Mouse (Mus musculus) liver, embryonic 13.5 days (tissue): ENCODE data around the gene Renbp. TPM values are rescaled to one million over a fixed set of nuclear protein-coding genes. Genes with fewer than 3 reads are reported as not detected.

ENCODE experiments used
- ATAC-seq: fragments of 200-750 bp; cut with Nextera tagmentation; 2 replicates; pipeline ENCODE4 v1.8.0; 2017; ENCODE audit warnings: low read depth, mild to moderate bottlenecking, moderate number of reproducible peaks, moderate library complexity
- DNase-seq: peaks from one replicate; pipeline ENCODE4 v3.0.0; 2022
- H3K27ac ChIP-seq: fragments of 300-500 bp; sonication (generic); 2 replicates; pipeline ENCODE4 v1.5.1; 2015; ENCODE audit warnings: moderate library complexity, mild to moderate bottlenecking, inconsistent platforms
- H3K27me3 ChIP-seq: fragments of 300-500 bp; sonication (generic); 2 replicates; pipeline ENCODE4 v1.6.1; 2015; ENCODE audit warnings: mild to moderate bottlenecking, inconsistent platforms
- H3K36me3 ChIP-seq: fragments of 300-500 bp; sonication (generic); 2 replicates; pipeline ENCODE4 v1.6.1; 2015; ENCODE audit warnings: mild to moderate bottlenecking, inconsistent platforms
- H3K4me1 ChIP-seq: fragments of 300-500 bp; sonication (generic); replicated peaks from 2 replicates; pipeline ENCODE4 v1.6.1; 2015; ENCODE audit warnings: inconsistent platforms
- H3K4me2 ChIP-seq: fragments of 300-500 bp; sonication (generic); 2 replicates; pipeline ENCODE4 v1.6.1; 2015; ENCODE audit warnings: inconsistent platforms, mild to moderate bottlenecking, moderate library complexity
- H3K4me3 ChIP-seq: fragments of 300-500 bp; sonication (generic); replicated peaks from 2 replicates; pipeline ENCODE4 v1.5.1; 2015; ENCODE audit warnings: mild to moderate bottlenecking, inconsistent platforms
- H3K9ac ChIP-seq: fragments of 300-500 bp; sonication (generic); 2 replicates; pipeline ENCODE4 v1.6.1; 2015; ENCODE audit warnings: mild to moderate bottlenecking, inconsistent platforms
- H3K9me3 ChIP-seq: fragments of 300-500 bp; sonication (generic); replicated peaks from 2 replicates; pipeline ENCODE4 v1.6.1; 2016; ENCODE audit warnings: inconsistent platforms
- WGBS: fragments of 180-500 bp; shearing (Covaris S2); methylation state at CpG from one replicate; pipeline ENCODE4 v1.1.7; 2015; ENCODE audit not compliant: insufficient replicate concordance; 5-methylcytosine and 5-hydroxymethylcytosine counted together
- polyA plus RNA-seq: library from polyadenylated mRNA; unstranded; fragments of >200 nt; fragmentation: Nextera tagmentation; extraction: Ambion mirVana; gene quantifications from 2 replicates; pipeline ENCODE4 v1.2.1, GENCODE M21; 2015

Gene Renbp
- polyA plus RNA-seq, 1 experiment from 2014 or later, result 17.5 TPM

DNA sequence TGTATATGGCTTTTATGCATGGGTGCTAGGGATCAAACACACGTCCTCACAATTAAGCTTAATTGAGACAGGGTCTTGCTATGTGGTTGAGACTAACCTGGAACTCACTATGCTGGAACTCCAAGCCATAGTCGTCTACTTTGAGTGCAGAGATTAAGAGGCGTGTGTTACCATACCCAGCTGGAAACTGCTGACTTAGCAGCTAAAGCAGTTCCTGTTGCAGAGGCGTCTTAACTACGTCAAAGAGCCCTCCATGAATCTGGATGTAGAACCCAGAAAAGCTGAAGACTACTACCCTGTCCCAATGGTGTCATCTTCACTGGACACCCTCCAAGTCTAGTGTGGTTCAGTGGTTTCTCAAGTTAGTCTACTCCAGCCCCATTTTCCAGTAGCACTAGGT, 12.0 kb downstream of the Renbp start:
- 74% methylated on average over 5 of the region's 5 CpGs for WGBS
- Histone ChIP-seq H3K36me3 (peaks cover 32% of the 10 kb centered on the region), H3K9ac (no peak overlapping the region), H3K4me1 (peaks cover 32% of the 10 kb centered on the region), H3K27ac (no peak overlapping the region; the same call in 1 of the 2 replicates), H3K27me3 (no peaks in the 10 kb centered on the region), H3K9me3 (no peaks in the 10 kb centered on the region), H3K4me2 (no peak overlapping the region), H3K4me3 (no peak overlapping the region)
- DNase-seq (no peak), ATAC-seq (no peak)

DNA sequence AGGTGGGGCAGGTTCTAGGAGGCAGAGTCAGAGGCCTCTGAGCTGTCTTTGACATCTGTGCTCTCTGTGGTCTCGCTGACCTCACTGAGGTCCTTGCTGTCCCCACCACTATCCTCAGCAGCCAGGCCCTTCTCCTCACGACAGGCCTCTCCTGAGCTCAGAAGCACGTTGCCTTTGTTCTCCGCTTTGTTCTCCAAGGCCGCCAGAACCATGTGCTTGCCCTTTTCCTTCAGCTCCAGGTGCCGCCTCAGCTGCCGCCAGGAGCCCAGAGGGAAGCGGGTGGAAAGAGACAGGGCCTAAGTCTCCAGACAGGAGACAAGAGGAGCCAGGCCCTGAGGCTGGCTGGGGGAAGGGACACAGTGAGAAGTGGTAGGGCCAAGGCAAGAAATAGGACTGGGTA, 13.7 kb downstream of the Renbp start:
- DNase-seq, result no peak
- ATAC-seq, result no peak
- no peak overlapping the region for H3K9ac ChIP-seq
- no peaks in the 10 kb centered on the region for H3K27me3 ChIP-seq
- WGBS, result 75% methylated on average over 8 of the region's 8 CpGs
- H3K36me3 ChIP-seq, result peaks cover 32% of the 10 kb centered on the region
- no peak overlapping the region for H3K4me2 ChIP-seq
- H3K9me3 ChIP-seq, result no peaks in the 10 kb centered on the region
- no peak overlapping the region for H3K4me3 ChIP-seq
- H3K4me1 ChIP-seq, result peaks cover 32% of the 10 kb centered on the region
- no peak overlapping the region for H3K27ac ChIP-seq

DNA sequence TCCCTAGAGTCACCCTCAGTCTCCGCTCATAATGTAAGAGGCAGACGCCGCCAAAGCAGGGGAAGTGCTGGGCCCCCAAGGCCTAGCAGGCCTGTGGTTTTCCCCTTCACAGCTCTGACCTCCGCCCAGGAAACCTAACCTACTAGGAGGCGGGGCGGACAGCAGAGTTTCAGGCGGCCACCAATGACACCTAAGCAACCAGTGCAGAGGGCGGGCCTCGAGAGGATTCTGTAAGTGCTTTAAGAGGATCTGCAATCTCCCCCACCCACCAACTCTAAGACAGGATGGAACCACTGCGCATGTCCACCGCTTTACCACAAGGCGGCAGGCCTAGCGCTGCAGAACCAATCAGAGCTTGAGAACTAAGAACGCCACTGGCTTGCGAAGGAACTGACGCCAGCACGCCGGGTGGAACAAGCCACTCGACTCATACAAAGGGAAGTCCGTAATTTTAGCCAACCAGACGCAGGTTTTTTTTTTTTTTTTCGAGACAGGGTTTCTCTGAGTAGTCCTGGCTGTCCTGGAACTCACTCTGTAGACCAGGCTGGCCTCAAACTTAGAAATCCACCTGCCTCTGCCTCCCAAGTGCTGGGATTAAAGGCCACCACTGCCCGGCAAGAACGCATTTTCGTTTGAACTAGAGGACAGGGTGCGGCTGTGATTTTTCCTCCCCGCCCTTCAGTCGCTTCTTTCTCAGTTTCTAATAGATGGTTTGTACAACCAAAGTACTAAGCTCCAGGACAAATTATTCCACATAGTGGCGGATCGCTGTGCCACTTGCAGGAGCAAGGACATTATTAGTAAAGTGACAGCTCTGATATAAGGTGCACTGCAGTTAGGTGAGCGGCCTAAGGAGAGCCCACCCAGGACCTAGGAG, 15.6 kb downstream of the Renbp start:
- Histone ChIP-seq H3K27me3 (no peaks in the 10 kb centered on the region), H3K27ac (peak overlapping the region; percentile 82), H3K4me3 (peak overlapping the region; percentile 47), H3K4me1 (peaks cover 40% of the 10 kb centered on the region), H3K9me3 (no peaks in the 10 kb centered on the region), H3K4me2 (peak overlapping the region; percentile 74), H3K36me3 (peaks cover 32% of the 10 kb centered on the region), H3K9ac (peak overlapping the region; percentile 63)
- DNase-seq (peak; percentile 89), ATAC-seq (peak; percentile 96)
- WGBS, result 23% methylated on average over 31 of the region's 31 CpGs

DNA sequence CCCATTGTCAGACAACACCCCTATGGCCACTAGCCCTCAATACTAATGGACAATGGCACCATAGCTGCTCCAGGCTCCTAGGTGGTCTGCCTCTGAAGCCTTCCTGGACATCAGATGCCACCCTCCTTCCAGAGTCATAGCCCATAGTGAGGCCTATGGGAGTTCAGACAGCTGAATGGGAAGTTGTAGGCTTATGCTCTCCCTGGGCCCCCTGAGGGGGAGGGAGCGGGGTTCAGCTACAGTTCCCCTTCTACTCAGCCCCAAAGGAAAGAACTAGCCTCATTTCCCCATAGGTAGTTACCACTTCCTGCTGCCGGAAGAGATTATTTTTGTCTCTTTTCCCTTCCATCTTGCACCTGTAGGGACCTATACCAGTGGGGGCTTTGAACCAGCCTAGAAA, 19.1 kb downstream of the Renbp start:
- peak overlapping the region; percentile 76 for H3K27ac ChIP-seq
- WGBS, result 46% methylated on average over 2 of the region's 2 CpGs
- no peak for ATAC-seq

DNA sequence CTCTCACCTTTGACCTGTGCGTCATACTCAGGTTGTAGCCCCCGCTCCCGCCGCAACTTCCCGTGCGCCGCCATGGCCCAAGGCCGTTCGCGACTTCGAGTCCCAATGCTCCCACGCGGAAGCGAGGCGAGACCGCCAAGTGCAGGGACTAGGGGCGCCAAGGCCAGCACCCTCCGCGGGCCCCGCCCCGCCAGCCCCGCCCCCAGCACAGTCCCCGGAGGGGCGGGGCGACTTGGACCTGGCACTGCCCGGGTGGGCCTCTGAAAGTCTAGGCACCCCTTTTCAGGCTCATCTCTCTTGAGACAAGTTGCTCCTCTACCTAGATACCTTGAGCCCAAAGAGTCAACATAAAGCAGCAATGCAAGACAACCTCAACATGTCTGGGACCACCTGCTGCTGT, 19.5 kb downstream of the Renbp start:
- H3K9me3 ChIP-seq, result no peaks in the 10 kb centered on the region
- H3K9ac ChIP-seq, result peak overlapping the region; percentile 69
- no peaks in the 10 kb centered on the region for H3K36me3 ChIP-seq
- H3K4me2 ChIP-seq, result peak overlapping the region; percentile 74
- peak; percentile 39 for DNase-seq
- ATAC-seq, result peak; percentile 45; the same call in 1 of the 2 replicates
- 8% methylated on average over 21 of the region's 26 CpGs for WGBS
- H3K4me3 ChIP-seq, result peak overlapping the region; percentile 53
- peaks cover 52% of the 10 kb centered on the region for H3K4me1 ChIP-seq
- H3K27me3 ChIP-seq, result no peaks in the 10 kb centered on the region
- H3K27ac ChIP-seq, result peak overlapping the region; percentile 76

More for the DNA sequence above, 19.1 kb downstream of the Renbp start:
- Histone ChIP-seq H3K27me3 (no peaks in the 10 kb centered on the region), H3K9me3 (no peaks in the 10 kb centered on the region), H3K36me3 (no peaks in the 10 kb centered on the region), H3K9ac (no peak overlapping the region), H3K4me3 (peak overlapping the region; percentile 53; the same call in 1 of the 2 replicates), H3K4me2 (peak overlapping the region; percentile 74), H3K4me1 (peaks cover 53% of the 10 kb centered on the region)
- DNase-seq, result no peak

DNA sequence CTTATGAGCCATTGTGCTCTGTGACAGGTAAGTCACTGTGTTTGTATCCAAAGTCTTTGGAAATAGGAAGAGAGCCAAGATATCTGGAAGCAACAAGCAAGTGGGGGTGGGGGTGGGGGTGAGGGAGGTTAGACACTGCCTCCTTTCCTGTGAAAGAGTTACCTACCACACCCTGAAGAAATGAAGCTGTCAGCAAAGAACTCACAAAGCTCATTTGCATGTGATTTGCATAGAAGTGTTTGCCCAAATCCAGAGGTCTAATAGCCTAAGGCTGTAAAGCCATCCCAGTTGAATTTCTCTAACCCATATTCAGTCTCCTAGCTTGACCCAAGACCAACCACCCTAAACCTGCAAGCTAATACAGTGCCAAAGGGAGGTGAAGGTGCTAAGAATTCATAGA, 20.2 kb downstream of the Renbp start:
- H3K4me3 ChIP-seq, result peak overlapping the region; percentile 53
- H3K9me3 ChIP-seq, result no peaks in the 10 kb centered on the region
- peak overlapping the region; percentile 69 for H3K9ac ChIP-seq
- no peaks in the 10 kb centered on the region for H3K36me3 ChIP-seq
- H3K27ac ChIP-seq, result peak overlapping the region; percentile 76; the same call in 1 of the 2 replicates
- peak overlapping the region; percentile 74 for H3K4me2 ChIP-seq
- ATAC-seq, result no peak
- no peak for DNase-seq
- H3K27me3 ChIP-seq, result no peaks in the 10 kb centered on the region
- H3K4me1 ChIP-seq, result peaks cover 45% of the 10 kb centered on the region

DNA sequence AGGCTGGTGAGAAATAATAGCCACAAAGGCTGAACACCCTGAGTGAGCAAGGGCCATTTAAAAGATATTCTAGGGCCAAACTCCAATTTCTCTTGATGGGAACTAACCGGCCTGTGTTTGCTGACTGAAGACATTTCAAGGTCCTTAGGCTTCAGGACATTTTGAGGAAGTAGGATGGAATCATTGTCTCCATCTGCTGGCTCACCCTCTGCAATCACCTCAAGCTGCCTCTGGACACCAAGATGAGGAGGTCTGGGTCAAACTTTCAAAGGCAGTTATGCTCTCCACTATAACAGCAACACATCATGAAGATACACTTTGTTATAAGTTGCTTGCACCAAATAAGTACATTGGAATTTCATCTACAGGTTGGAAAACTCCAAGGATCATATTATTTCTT, 20.6 kb downstream of the Renbp start:
- 14% methylated on average over 1 of the region's 1 CpGs for WGBS
- Histone ChIP-seq H3K4me2 (peak overlapping the region; percentile 74), H3K4me1 (peaks cover 44% of the 10 kb centered on the region), H3K36me3 (peaks cover 3% of the 10 kb centered on the region; the same call in 1 of the 2 replicates), H3K4me3 (0 out of 2 replicates have a peak overlapping the region, but pooled peaks have one; percentile 53), H3K9me3 (no peaks in the 10 kb centered on the region), H3K27ac (no peak overlapping the region; the same call in 1 of the 2 replicates), H3K27me3 (no peaks in the 10 kb centered on the region), H3K9ac (no peak overlapping the region)
- ATAC-seq (no peak), DNase-seq (no peak)

DNA sequence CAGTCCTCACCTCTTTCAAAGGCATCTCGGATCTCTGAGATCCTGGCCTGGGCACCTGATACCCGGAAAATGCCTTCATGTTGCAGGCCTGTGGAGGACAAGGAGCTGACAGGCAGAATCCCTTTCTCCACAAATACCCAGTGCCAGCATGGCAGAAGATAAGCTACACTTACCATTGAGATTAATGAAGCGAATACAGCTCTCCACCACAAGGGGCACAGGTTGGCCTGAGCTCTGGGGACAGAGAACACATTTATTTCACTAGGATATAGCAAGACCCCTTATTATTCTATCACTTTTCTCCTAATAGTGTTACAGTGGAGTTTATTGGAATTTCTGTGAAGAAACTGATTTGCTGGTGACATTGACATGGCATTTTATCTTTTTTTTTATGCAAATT, 32.7 kb downstream of the Renbp start:
- no peak for DNase-seq
- H3K4me3 ChIP-seq, result no peak overlapping the region
- no peak overlapping the region for H3K27ac ChIP-seq
- WGBS, result 50% methylated on average over 3 of the region's 3 CpGs
- H3K4me1 ChIP-seq, result no peaks in the 10 kb centered on the region
- ATAC-seq, result no peak
- H3K27me3 ChIP-seq, result no peaks in the 10 kb centered on the region
- no peak overlapping the region for H3K4me2 ChIP-seq
- H3K9me3 ChIP-seq, result no peaks in the 10 kb centered on the region
- H3K9ac ChIP-seq, result no peak overlapping the region
- H3K36me3 ChIP-seq, result no peaks in the 10 kb centered on the region

DNA sequence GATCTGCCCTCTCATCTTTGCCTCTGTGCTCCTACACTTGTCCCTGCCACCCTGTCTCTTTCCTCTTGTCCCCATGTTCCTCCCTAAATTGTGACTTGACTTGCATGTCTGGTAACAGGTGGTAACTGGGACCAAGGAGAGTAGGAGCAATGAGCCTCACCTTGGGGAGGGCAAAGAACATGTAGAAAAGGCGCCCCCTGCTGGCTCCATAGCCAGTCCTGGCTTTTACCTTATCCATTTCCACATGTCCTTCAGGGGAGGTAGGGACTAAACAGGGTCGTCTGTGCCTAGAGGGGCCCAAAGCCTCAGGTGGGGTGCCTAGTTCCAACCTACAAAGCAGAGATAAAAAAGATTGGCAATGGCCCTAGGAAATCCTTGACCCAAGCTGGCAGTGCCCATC, 34.9 kb downstream of the Renbp start, which contains the start of gene L1cam:
Gene L1cam (minus strand): TSS at position 387 of the 400 bp plus-strand sequence.
- 17% methylated on average over 2 of the region's 2 CpGs for WGBS
- Histone ChIP-seq H3K4me1 (no peaks in the 10 kb centered on the region), H3K9ac (no peak within 1 kb of the TSS), H3K27ac (no peak within 1 kb of the TSS), H3K36me3 (no peaks in the 10 kb centered on the region), H3K4me2 (no peak within 1 kb of the TSS), H3K9me3 (no peaks in the 10 kb centered on the region), H3K4me3 (no peak within 1 kb of the TSS), H3K27me3 (no peaks in the 10 kb centered on the region)
- ATAC-seq (no peak), DNase-seq (no peak)

DNA sequence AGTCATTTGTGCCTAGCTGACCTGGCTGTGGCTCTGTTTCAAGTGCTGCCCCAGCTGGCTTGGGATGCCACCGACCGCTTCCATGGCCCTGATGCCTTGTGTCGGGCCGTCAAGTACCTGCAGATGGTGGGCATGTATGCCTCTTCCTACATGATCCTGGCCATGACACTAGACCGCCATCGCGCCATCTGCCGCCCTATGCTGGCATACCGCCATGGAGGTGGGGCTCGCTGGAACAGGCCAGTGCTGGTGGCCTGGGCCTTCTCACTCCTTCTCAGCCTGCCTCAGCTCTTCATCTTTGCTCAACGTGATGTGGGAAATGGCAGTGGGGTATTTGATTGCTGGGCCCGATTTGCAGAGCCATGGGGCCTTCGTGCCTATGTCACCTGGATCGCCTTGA, 37.8 kb downstream of the Renbp start:
- Histone ChIP-seq H3K4me3 (no peak overlapping the region), H3K27me3 (no peaks in the 10 kb centered on the region), H3K27ac (no peak overlapping the region), H3K9me3 (no peaks in the 10 kb centered on the region), H3K4me2 (no peak overlapping the region), H3K9ac (no peak overlapping the region), H3K36me3 (no peaks in the 10 kb centered on the region), H3K4me1 (no peaks in the 10 kb centered on the region)
- 74% methylated on average over 14 of the region's 14 CpGs for WGBS
- DNase-seq (no peak), ATAC-seq (no peak)

DNA sequence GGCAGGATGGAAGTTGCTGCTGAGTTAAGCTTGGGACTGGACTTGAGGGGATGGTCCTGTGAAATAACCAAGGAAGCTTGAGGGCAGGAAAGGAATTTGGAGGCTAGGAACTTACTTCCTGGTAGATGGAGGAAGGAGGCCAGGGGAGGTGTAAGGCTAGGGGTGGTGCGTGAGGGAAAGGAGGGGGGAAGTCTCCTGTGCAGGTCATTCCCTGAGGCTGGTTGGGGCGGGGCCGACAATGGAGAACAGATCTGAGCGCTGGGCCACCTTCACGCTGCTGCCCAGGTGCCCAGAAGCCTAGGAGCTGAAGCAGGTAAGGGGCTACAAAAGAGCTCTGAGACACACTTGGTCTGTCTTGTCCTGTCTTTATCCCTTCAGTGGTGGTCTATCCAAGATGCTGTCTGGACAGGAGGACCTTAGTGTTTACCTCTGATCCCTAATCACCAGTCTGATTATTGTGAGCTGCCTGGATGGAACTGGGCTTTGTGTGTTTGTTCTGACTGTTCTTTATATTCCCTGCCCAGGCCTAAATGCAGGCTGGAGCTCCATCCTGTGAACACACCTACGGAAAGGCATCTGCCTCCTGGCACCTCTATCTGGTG, 39.0 kb downstream of the Renbp start, which contains the start of gene Avpr2:
Gene Avpr2 (plus strand): TSS at position 552 of the 602 bp plus-strand sequence.
- H3K9me3 ChIP-seq, result no peaks in the 10 kb centered on the region
- H3K9ac ChIP-seq, result no peak within 1 kb of the TSS
- H3K4me3 ChIP-seq, result no peak within 1 kb of the TSS
- no peak for ATAC-seq
- 49% methylated on average over 6 of the region's 6 CpGs for WGBS
- H3K4me2 ChIP-seq, result no peak within 1 kb of the TSS
- H3K27ac ChIP-seq, result no peak within 1 kb of the TSS
- H3K4me1 ChIP-seq, result no peaks in the 10 kb centered on the region
- H3K36me3 ChIP-seq, result no peaks in the 10 kb centered on the region
- H3K27me3 ChIP-seq, result no peaks in the 10 kb centered on the region
- no peak for DNase-seq
